Mouse (Mus musculus) lung, adult 2 months (tissue): ENCODE data around the gene Aig1.

Experiments used
- CTCF ChIP-seq: fragments of 200-500 bp; IDR thresholded peaks from 2 replicates; pipeline ENCODE4 v1.5.1; 2011; ENCODE audit warnings: mild to moderate bottlenecking, low read length, control low read depth; ENCODE audit not compliant: insufficient read depth
- POLR2A ChIP-seq: fragments of 200-500 bp; IDR thresholded peaks from 2 replicates; pipeline ENCODE4 v1.6.1; 2011; ENCODE audit warnings: low read depth, mild to moderate bottlenecking, control low read depth, low read length, borderline replicate concordance; ENCODE audit errors: extremely low read depth

GRCm38 (mm10) chr10:13789604-13790003 is 79.2 kb downstream of the Aig1 start:
- no peak for TF ChIP-seq POLR2A
- no peak for TF ChIP-seq CTCF
